Mouse (Mus musculus): Measurements from ENCODE around the gene Hells.

- no peak for TF ChIP-seq POLR2A (IDR thresholded peaks at IDR 0.05; ENCODE audit: insufficient read depth, low read depth, low read length)
- no peak for TF ChIP-seq CTCF (IDR thresholded peaks at IDR 0.05; ENCODE audit: insufficient read depth, low read depth, low read length)
Measured at GRCm38 (mm10) chr19:38913786-38914185, 16.9 kb upstream of the Hells start.
